Mouse (Mus musculus) ovary, postnatal 10 days (tissue): ENCODE data around the gene Cdc42.
A peak's percentile ranks its signal among the peaks of the same experiment; 100 is the strongest.

Experiments
- DNase-seq: peaks from one replicate; pipeline ENCODE4 v3.0.0; 2022; ENCODE audit warnings: low spot score

The Cdc42 gene

GRCm38 (mm10) chr4:137282584-137283406 is 74.7 kb downstream of the Cdc42 start:
- no peak for DNase-seq

GRCm38 (mm10) chr4:137282122-137282521 is 75.4 kb downstream of the Cdc42 start:
- no peak for DNase-seq

- DNase-seq, result no peak
Measured at GRCm38 (mm10) chr4:137281273-137281672, 76.2 kb downstream of the Cdc42 start.

GRCm38 (mm10) chr4:137279346-137279745 is 78.2 kb downstream of the Cdc42 start:
- DNase-seq, result no peak

GRCm38 (mm10) chr4:137278144-137279040 is 79.1 kb downstream of the Cdc42 start:
- no peak for DNase-seq

GRCm38 (mm10) chr4:137277600-137278143 is 79.8 kb downstream of the Cdc42 start:
- no peak for DNase-seq

GRCm38 (mm10) chr4:137277166-137277513 is 80.4 kb downstream of the Cdc42 start, which contains the start of gene Wnt4:
Gene Wnt4 (plus strand): TSS chr4:137277489.
- peak; percentile 58 for DNase-seq

GRCm38 (mm10) chr4:137276443-137277165 is 80.9 kb downstream of the Cdc42 start:
- DNase-seq, result no peak

GRCm38 (mm10) chr4:137274304-137274703 is 83.2 kb downstream of the Cdc42 start:
- no peak for DNase-seq

- DNase-seq, result no peak
Measured at GRCm38 (mm10) chr4:137271856-137272255, 85.7 kb downstream of the Cdc42 start.
